Mouse (Mus musculus): ENCODE data around the gene Adgre5. TPM values are rescaled to one million over a fixed set of nuclear protein-coding genes. Genes with fewer than 3 reads are reported as not detected.

Gene Adgre5
- polyA plus RNA-seq, 1 experiment = 43.2 TPM

DNA sequence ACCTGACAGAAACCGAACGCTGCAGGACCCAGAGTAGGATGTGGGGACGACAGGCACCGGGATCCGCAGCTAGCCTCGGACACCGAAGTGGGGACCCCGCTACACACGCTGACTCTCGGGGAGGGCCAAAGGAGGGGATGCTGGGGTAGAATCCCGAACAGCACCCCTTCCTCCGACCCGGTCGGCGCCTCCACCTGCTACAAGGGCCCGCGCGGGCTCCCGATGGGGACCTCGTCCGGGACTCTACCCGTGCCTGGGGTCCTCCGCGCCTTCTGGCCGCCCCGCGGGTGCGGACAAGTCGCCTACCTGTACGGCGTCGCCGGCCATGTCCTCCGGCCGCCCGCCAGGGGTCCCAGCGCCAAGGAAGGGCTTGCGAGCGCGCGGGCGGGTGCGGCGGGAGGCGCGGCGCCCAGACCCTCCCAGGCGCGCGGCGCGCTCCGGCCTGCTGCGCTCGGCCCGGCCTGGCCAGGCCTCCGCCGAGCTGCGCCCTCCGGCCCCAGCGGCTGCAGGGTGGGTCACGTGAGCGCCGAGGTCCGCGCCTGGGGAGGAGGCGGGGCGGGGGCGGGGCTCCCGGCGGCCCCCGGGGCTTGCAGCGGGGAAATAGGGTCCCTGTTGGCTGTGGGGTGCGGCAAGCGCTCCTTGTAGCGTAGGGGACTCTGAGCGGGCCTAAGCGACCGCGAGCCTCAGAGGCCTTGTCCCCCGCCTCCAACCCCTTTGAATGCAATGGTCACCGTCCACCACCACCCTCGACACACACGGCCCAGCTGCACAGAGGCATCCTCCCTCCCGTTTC, 42.3 kb downstream of the Adgre5 start, which contains the start of gene Pkn1:
Pkn1 (minus strand) TSS at position 519 of the 793 bp plus-strand sequence.
- peak; percentile 72; the same call in 1 of the 2 replicates for TF ChIP-seq POLR2A (IDR thresholded peaks at IDR 0.05; ENCODE audit: low read depth, low read length)
- TF ChIP-seq CTCF (IDR thresholded peaks at IDR 0.05; ENCODE audit: extremely low read depth, insufficient read length, insufficient replicate concordance, low read depth, low read length) = no peak
- Histone ChIP-seq H3K27me3 (ENCODE audit: control insufficient read depth, insufficient read depth, low read length) (no peaks in the 10 kb centered on the region), H3K36me3 (ENCODE audit: control insufficient read depth, insufficient read depth, low read length) (no peaks in the 10 kb centered on the region), H3K27ac (ENCODE audit: insufficient read depth, low read depth, low read length) (peak within 1 kb of the TSS; percentile 95), H3K4me1 (ENCODE audit: control insufficient read depth, insufficient read depth, insufficient read length, low read length) (peaks cover 36% of the 10 kb centered on the region), H3K4me3 (ENCODE audit: low read depth, low read length) (peak within 1 kb of the TSS; percentile 95)
- under 1% methylated on average over 85 of the region's 85 CpGs for WGBS

- WGBS = 2% methylated on average over 15 of the region's 15 CpGs
- Histone ChIP-seq H3K36me3 (ENCODE audit: control insufficient read depth, insufficient read depth, low read length) (no peaks in the 10 kb centered on the region), H3K27ac (ENCODE audit: insufficient read depth, low read depth, low read length) (peak overlapping the region; percentile 93), H3K4me1 (ENCODE audit: control insufficient read depth, insufficient read depth, insufficient read length, low read length) (peaks cover 39% of the 10 kb centered on the region), H3K4me3 (ENCODE audit: low read depth, low read length) (peak overlapping the region; percentile 95), H3K27me3 (ENCODE audit: control insufficient read depth, insufficient read depth, low read length) (no peaks in the 10 kb centered on the region)
- no peak for TF ChIP-seq CTCF (IDR thresholded peaks at IDR 0.05; ENCODE audit: extremely low read depth, insufficient read length, insufficient replicate concordance, low read depth, low read length)
- TF ChIP-seq POLR2A (IDR thresholded peaks at IDR 0.05; ENCODE audit: low read depth, low read length) = peak; percentile 42; the same call in 1 of the 2 replicates
These were observed 42.9 kb downstream of the Adgre5 start for GRCm38 (mm10) chr8:83698291-83698660.

GRCm38 (mm10) chr8:83697374-83698220, 43.5 kb downstream of the Adgre5 start:
- Histone ChIP-seq H3K27me3 (ENCODE audit: control insufficient read depth, insufficient read depth, low read length) (no peaks in the 10 kb centered on the region), H3K4me1 (ENCODE audit: control insufficient read depth, insufficient read depth, insufficient read length, low read length) (peaks cover 39% of the 10 kb centered on the region), H3K4me3 (ENCODE audit: low read depth, low read length) (peak overlapping the region; percentile 95), H3K27ac (ENCODE audit: insufficient read depth, low read depth, low read length) (peak overlapping the region; percentile 93), H3K36me3 (ENCODE audit: control insufficient read depth, insufficient read depth, low read length) (peaks cover 2% of the 10 kb centered on the region; the same call in 1 of the 2 replicates)
- 9% methylated on average over 19 of the region's 19 CpGs for WGBS
- TF ChIP-seq CTCF (IDR thresholded peaks at IDR 0.05; ENCODE audit: extremely low read depth, insufficient read length, insufficient replicate concordance, low read depth, low read length) = peak; percentile 3; the same call in 1 of the 2 replicates
- TF ChIP-seq POLR2A (IDR thresholded peaks at IDR 0.05; ENCODE audit: low read depth, low read length) = peak; percentile 14; the same call in 1 of the 2 replicates

- WGBS = 49% methylated on average over 12 of the region's 17 CpGs
- H3K4me3 ChIP-seq (ENCODE audit: low read depth, low read length) = no peak overlapping the region
- H3K36me3 ChIP-seq (ENCODE audit: control insufficient read depth, insufficient read depth, low read length) = peaks cover 23% of the 10 kb centered on the region
- TF ChIP-seq CTCF (IDR thresholded peaks at IDR 0.05; ENCODE audit: extremely low read depth, insufficient read length, insufficient replicate concordance, low read depth, low read length) (no peak), POLR2A (IDR thresholded peaks at IDR 0.05; ENCODE audit: low read depth, low read length) (no peak)
- peaks cover 39% of the 10 kb centered on the region for H3K4me1 ChIP-seq (ENCODE audit: control insufficient read depth, insufficient read depth, insufficient read length, low read length)
- H3K27ac ChIP-seq (ENCODE audit: insufficient read depth, low read depth, low read length) = no peak overlapping the region
- H3K27me3 ChIP-seq (ENCODE audit: control insufficient read depth, insufficient read depth, low read length) = no peaks in the 10 kb centered on the region
These were observed 45.6 kb downstream of the Adgre5 start for GRCm38 (mm10) chr8:83695351-83696106.

- 32% methylated on average over 11 of the region's 11 CpGs for WGBS
- Histone ChIP-seq H3K27ac (ENCODE audit: insufficient read depth, low read depth, low read length) (no peak overlapping the region), H3K36me3 (ENCODE audit: control insufficient read depth, insufficient read depth, low read length) (peaks cover 29% of the 10 kb centered on the region), H3K27me3 (ENCODE audit: control insufficient read depth, insufficient read depth, low read length) (no peaks in the 10 kb centered on the region), H3K4me3 (ENCODE audit: low read depth, low read length) (no peak overlapping the region), H3K4me1 (ENCODE audit: control insufficient read depth, insufficient read depth, insufficient read length, low read length) (peaks cover 39% of the 10 kb centered on the region)
- TF ChIP-seq CTCF (IDR thresholded peaks at IDR 0.05; ENCODE audit: extremely low read depth, insufficient read length, insufficient replicate concordance, low read depth, low read length) (no peak), POLR2A (IDR thresholded peaks at IDR 0.05; ENCODE audit: low read depth, low read length) (no peak)
These were observed 46.6 kb downstream of the Adgre5 start for GRCm38 (mm10) chr8:83694369-83695160.
